Mouse (Mus musculus) brain, embryonic 14.5 days (tissue): ENCODE results near the gene Pkp1. TPM values are rescaled to one million over a fixed set of nuclear protein-coding genes. Genes with fewer than 3 reads are reported as not detected.
A peak's percentile ranks its signal among the peaks of the same experiment; 100 is the strongest.

Experiments used
- DNase-seq: peaks from one replicate; pipeline ENCODE4 v3.0.0-alpha.2; 2011; ENCODE audit warnings: low read depth
- CTCF ChIP-seq: fragments of 200-500 bp; IDR thresholded peaks from 2 replicates; pipeline ENCODE4 v1.5.1; 2012; ENCODE audit warnings: inconsistent platforms, mild to moderate bottlenecking, moderate library complexity, borderline replicate concordance; ENCODE audit not compliant: insufficient read depth, insufficient read length; ENCODE audit errors: extremely low read depth
- POLR2A ChIP-seq: fragments of 200-500 bp; IDR thresholded peaks from 2 replicates; pipeline ENCODE4 v1.6.1; 2012; ENCODE audit warnings: mild to moderate bottlenecking, inconsistent platforms, borderline replicate concordance; ENCODE audit not compliant: poor library complexity, insufficient read depth, insufficient read length, severe bottlenecking; ENCODE audit errors: extremely low read depth
- polyA plus RNA-seq: library from polyadenylated mRNA; depleted of rRNA; stranded (reverse); fragments of >200 nt; gene quantifications from 2 replicates; pipeline ENCODE4 v1.2.3, GENCODE M21; 2012

The Pkp1 gene
- polyA plus RNA-seq, 1 experiment, result 1.8 TPM

DNA sequence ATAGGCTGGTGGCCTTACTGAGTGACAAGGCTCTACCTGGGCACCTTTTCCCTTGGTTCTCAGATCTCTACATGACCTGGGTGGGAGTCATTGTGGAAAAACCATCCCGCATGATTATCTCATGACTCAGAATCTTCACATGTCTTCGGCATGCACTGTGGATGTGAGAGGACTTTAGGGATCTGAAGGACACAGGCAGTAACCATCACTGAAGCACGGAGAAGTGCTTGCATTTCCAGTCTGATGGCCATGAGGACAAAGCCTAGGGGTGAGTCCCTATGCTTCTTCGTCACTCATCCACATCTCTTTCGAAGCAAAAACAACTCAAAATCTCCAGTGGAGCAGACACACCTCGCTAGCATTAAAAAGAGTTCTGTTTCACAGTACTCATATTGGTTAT is 19.7 kb downstream of the Pkp1 start:
- no peak for DNase-seq
- TF ChIP-seq CTCF, result no peak
- no peak for TF ChIP-seq POLR2A

DNA sequence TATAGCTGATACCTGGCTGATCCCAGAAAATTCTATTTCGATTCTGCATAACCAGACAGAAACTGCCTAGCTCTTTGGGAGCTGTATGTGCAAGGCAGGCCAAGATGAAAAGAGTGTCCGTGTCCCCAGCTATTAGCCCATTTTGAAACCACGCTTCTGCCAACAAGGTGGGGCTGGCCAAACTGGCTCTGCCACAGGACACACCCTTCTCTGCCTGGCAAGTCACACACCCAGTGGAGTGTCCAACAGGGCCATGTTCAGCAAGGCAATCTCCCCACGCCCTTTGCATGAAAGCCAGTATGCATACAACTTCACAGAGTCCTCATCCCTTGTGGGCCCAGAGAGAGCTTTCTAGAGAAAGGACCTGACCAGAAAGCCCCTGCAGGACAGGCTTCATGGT is 23.6 kb downstream of the Pkp1 start:
- TF ChIP-seq POLR2A, result no peak
- no peak for TF ChIP-seq CTCF
- no peak for DNase-seq

DNA sequence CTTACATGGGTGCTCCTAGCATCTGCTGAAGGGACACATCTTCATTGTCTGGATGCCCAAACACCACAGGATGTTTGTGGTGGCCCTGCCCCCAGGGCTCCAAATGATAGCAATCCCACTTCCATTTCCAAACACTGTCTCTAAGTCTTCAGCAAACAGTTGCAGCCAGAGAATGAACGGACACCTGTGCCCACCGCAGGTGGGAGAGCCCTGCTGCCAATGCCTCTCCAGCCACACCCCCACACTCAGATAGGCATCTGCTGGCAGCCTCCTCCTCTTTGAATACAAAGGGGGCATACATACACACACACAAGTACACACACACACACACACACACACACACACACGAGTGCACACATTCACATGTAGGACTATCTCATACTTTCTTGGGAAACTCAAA is 25.6 kb downstream of the Pkp1 start:
- TF ChIP-seq CTCF, result no peak
- TF ChIP-seq POLR2A, result no peak
- DNase-seq, result no peak

DNA sequence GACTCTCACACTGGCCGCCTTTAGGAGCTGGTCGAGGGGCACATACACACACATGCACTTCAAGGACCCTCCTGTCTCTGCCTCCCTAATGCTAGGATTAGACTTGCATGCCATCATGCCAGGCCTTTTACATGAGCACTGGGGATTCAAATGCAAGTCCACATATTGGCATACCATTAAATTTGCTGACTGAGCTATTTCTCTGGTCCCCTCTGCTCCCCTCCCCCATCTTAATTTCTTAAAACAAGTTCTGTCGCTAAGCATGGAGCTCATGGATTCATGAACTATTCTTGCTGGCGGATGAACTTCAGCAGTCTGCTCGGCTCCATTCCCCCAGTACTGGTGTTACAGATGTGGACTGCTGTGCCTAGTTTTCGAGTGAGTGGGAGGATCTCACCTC is 26.2 kb downstream of the Pkp1 start:
- DNase-seq, result no peak
- TF ChIP-seq CTCF (no peak), POLR2A (no peak)

DNA sequence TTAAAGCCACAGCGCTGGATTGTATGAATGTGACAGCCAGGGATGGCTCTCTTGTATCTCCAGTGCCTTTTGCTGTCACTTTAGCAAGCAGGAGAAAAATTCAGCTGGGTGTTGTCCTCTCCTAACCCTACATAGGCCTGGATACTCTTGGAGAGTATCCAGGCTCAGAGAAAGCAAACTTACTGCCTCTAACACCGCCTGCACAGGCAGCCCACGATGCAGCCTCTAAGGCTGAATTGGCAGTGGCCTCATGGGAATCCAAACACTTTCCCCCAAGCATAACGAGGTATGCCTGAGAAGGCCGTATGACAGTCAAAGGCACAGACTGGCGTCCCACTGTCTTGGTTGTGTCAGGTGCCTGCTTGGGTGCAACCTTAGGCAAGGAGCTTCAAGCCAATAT is 26.8 kb downstream of the Pkp1 start:
- TF ChIP-seq CTCF (no peak), POLR2A (no peak)
- DNase-seq, result no peak

DNA sequence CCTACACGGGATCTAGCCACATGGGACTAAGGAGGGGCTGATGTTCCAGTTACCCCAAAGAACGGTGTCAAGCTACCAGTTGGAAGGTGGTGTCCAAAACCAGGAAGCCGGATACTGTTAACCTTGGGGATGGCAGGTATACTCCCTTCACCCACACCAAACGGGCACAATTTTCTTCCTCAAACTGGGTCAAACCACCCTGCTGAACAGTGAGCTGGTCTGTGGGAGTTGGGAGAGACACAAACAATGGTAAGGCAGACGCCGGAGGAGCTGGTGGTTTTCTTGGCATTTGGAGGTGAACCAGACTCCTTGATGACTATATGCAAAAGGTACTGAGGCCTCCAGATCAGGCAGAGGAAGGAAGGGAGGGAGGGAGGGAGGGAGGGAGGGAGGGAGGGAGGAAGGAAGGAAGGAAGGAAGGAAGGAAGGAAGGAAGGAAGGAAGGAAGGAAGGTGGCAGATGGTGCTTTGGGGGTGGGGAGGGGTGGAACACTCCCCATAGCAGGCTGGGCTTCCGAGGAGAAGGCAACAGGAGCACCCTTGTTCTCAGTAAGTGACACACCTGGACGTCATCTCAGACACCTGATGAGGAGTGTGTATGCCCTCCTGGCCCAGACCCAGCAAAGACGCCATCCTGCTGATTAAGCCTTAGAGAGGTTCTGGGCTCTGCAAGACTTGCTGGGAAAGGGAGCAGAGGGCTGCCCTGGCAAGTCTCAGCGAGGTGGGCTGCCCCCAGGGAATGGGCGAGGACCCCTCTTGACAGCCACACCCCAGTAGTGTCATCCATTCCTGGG is 27.4 kb downstream of the Pkp1 start:
- no peak for TF ChIP-seq CTCF
- no peak for TF ChIP-seq POLR2A
- no peak for DNase-seq

DNA sequence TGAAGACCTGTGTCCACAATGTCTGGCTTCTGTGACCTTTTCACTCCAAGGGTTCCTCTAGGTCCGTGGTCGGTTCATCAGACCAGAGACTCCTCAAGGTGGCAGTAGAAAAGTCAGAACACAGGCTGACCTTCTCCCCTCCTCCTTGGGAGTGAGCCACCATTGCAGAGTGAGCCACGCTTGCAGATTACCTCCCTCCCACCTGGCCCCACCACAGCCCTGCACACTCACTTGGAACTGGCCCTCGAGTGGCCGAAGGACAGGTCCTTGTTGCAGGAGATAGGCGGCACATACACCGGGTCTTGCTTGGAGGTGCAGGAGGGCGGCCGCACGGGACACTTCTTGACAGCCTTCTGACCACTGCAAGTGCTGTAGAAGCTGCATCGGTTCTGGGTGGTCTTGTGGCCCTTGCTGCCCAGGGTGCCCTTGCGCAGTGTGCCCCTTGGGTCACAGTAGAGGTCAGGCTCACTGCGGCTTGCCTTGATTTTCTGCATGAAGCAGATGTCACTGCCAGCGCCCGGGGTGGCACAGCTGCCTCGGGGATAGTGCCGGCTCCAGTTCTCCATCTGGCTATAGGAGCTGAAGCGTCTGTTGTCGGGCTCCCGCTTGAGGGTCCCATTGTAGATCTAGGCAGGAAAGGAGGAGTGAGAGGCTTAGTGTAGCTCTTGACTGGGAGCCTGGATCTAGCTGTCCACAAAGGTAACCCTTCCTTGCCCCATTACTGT is 29.4 kb downstream of the Pkp1 start:
- DNase-seq, result no peak
- TF ChIP-seq CTCF, result no peak
- no peak for TF ChIP-seq POLR2A

DNA sequence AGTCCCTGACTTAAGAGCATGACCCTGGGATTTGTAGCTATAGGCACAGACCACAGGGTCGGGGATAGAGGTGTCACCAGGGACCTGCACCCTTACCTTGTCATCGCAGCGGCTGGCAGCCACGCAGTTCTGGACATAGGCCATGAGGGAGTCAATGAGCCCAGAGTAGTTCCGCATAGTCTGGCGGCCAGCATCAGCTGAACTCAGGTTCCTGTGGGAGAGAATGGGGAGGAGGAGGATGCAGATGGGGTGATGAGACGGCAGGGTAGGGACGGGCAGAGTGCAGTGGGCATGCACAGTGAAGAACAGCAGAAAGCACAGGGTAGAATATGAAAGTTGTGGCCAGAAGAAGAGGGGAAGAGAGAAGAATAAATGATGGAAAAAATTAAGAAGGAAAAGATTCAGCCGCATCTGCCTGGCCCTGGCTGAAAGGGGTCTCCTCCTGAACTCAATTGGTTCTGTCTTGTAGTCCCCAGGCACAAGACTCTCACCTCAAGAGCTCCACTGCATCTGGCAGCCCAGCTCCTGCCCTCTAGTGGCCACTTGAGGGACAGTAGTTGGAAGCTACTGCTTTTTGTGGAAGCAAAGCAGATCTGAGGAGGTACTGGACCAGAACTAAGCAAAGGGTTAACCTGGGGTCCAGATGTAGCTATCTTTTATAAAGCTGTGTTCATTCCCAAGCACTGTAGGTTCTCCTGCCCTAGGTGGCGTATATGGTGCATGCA is 36.5 kb downstream of the Pkp1 start:
- TF ChIP-seq CTCF (peak; percentile 85), POLR2A (no peak)

DNA sequence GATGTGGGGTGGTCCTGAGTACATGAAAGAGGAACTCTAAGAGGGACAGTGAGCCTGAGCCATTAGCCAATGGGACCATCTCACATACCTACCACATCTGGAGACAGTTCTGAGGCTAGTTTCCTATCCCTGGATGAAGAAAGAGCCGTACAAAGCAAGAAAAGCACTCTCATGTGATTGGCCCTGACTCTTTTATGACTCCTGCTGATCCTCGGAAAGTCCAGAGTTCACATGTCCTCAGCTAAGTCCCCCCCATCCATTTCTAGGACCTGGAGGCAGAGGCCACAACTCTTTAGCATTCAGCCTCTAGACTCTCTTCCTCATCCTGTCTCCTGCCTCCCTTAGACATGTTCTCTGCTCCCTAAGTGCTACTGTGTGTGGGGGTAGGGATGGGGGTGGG is 41.8 kb downstream of the Pkp1 start:
- DNase-seq, result no peak
- TF ChIP-seq CTCF, result no peak
- no peak for TF ChIP-seq POLR2A

More for the DNA sequence above, 36.5 kb downstream of the Pkp1 start:
- peak; percentile 77 for DNase-seq

DNA sequence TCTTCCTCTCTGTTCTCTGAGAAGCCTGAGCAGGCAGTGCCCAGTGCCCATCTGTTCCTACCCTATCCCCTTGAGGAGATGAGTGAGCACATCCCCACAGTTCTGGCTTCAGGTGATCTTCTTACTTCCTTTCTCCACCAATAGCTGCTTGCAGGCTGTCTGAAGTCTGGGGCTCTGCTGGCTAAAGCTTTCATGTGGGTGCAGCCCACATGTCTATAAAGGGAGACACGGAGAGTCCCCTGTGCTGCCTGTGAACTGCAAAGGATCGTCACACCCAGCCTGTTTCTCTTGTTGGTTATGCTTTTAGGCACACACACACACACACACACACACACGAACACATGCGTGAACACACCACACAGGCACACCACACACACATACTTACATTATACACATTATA is 46.0 kb downstream of the Pkp1 start:
- no peak for TF ChIP-seq POLR2A
- no peak for TF ChIP-seq CTCF
- DNase-seq, result no peak

DNA sequence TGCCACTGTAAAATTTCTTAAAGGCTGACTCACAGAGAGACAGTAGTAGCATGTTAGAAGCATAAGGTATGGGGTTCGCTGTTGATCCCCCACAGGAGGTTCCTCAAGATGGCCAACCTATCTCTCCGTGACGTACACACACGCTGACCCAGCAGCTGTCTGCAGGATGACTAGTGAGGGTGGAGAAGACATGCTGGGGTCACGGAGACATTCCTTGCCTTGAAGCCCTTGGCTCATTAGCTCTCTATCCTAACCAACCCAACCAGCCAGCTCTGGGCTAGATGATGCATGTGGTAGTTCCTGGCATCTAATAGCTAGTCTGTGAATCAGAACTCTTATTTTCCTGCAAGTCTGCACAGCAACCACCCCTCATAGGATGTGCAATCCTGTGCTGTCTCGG is 50.4 kb downstream of the Pkp1 start:
- TF ChIP-seq POLR2A (no peak), CTCF (no peak)

DNA sequence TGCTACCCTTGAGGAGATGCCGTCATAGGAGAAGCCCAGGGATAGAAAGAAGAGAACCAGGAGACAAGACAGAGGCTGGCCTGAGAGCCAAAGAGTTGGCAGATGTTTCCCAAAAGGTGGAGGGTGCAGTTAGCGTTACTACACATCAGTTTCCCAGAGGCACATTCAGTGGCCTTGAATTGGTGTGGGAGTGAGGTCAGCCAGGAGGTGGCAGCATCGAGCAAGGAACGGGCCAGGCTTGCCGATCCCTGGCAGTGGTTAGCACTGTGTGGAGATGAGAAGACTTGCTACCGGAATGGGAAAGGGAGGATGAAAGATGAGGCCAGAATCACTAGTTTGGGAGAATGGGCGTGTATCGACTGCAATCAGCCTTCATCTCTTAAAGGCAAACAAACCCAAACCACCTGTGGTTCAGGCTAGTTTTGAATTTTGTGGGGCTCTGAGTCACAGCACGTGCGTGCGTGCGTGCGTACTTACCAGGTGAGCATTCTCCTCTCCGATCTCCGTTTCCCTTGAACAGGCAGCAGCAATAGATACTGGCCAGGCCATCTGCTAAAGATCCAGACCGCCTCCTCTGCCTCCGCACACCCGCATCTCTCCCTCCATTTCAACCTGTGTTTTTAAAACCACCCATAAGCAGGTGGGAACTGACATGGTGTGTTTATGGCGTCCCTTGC is 53.4 kb downstream of the Pkp1 start:
- TF ChIP-seq CTCF (peak; percentile 98), POLR2A (no peak)
- peak; percentile 85 for DNase-seq

More for the DNA sequence above, 50.4 kb downstream of the Pkp1 start:
- no peak for DNase-seq

DNA sequence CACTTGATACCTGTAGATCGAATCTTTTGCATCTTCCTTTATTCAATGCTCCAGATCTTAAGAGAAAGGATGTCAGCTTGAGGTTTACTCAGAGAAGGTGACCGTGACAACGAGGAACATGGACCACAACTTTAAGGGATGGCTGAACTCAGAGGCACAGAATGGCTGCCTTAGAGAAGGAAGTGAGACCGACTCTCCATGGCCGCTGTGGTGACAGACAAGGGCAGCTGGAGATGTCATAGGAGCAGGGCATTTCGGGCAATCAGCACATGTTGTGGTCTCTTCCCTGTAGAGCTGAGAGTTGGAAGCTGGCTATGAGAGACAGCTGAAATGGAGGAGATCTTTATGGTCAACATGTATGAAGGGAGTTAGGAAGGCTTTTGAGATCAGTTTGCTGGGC is 54.2 kb downstream of the Pkp1 start:
- DNase-seq, result no peak
- TF ChIP-seq CTCF (no peak), POLR2A (no peak)
